Mouse (Mus musculus) left cerebral cortex, adult 6 months (tissue): ENCODE measurements around the gene Haus2. TPM values are rescaled to one million over a fixed set of nuclear protein-coding genes. Genes with fewer than 3 reads are reported as not detected.

Experiments
- long read RNA-seq, 2 experiments: library from polyadenylated mRNA; unstranded; transcript quantifications; one replicate each; pipeline ENCODE4 v2.0.0; 2019 to 2020
- polyA plus RNA-seq: library from polyadenylated mRNA; unstranded; fragments of <200 nt; fragmentation: Nextera tagmentation; gene quantifications from 2 replicates; pipeline ENCODE4 v1.2.3, GENCODE M21; 2021

Haus2 gene
- 12.2 and 12.5 TPM in 2 replicates for polyA plus RNA-seq
- long read RNA-seq, experiment 1, transcript Haus2-201 (5 exons, 1,430 nt), result minor isoform, 6 of 105 reads
- long read RNA-seq, experiment 1, transcript Haus2-203 (6 exons, 3,154 nt), result major isoform, 81 of 105 reads
- long read RNA-seq, experiment 1, partial matches to known transcripts, result 6 of 105 reads
- long read RNA-seq, experiment 1, other reads (novel, unspliced or antisense), result 10 of 105 reads
- long read RNA-seq, experiment 2, transcript Haus2-203 (6 exons, 3,154 nt), result major isoform, 13 of 24 reads
- long read RNA-seq, experiment 2, partial matches to known transcripts, result 2 of 24 reads
- long read RNA-seq, experiment 2, other reads (novel, unspliced or antisense), result 8 of 24 reads

DNA sequence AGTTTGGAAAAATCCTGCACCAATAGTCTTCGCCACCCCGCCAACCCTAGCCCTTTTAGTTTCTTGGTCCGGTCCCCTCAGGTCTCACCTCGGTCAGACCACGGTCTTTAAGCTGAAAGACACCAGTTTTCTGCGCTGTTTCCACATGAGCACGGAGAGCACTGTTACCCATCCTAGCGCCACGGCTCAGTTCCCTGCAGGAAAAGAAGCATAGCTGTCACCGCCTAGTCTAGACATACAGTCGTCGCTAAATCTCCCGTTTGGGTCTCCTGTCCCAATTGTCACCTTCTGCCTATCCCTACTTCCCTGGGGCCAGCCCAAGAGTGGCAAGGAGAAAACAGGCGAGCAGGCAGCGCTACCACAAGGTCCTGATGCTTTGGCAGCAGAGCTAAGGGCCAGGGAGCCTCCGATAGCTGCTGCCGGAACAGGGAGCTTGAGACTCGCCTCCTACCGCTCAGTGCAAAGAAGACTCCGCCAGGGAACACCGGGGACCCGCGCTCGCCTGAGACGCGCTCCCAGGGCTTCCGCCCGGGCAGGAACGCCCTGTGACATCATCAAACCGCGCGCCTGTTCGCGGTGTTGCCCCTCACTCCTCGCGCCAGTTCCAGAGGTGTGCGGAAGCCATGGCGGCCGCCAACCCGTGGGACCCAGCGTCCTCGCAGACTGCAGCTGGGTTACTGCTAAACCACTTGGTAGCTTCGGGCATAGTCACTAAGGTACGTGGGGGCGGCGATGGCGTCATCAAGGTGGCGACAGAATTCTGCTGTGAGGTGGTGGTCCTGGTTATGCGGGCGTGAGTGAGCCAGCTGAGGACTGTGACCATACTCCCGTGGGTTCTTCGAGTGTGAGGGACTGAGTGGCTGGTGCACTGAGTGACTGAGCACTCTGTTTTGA lies at the start of gene Haus2, which contains the start of gene Lrrc57:
Haus2 (plus strand) TSS at position 554 of the 894 bp plus-strand sequence.
Lrrc57 (minus strand) TSS at position 691 of the 894 bp plus-strand sequence.

DNA sequence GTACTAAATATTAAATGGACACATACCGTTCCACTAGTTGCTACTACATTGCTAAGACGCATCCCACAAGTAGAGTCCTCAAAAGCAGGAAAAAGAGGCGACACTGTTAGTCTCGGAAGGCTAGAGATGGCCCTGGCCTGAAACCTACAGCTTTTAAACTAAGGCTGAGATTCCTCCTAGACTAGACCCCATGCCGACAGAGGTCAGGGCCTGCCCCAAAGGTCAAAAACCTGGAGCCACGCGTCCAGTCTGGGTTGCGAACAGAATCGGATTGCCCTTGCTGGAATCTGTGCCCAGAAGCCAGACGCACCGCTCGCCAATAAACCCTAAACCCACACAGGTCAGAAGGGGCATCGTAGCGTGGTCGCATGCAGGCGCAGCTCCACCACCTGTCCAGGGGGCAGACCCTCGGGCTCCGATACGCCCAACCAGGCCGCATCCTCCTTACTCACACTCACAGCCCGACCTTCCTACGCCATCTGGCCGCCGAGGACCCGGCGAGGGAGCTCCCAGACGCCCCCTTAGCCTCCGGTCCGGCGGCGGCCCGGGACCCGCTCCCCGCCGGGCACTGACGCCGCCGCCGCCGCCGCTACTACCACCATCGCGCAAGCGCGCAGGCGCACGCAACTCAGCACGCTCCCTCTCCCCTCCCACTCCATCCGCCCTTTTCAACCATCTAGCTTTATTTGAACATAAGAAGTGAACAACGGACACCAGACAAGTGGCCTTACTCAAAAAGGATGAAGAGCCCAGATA lies 45.8 kb upstream of the Haus2 start, which contains the start of gene Zfp106:
Zfp106 (minus strand) TSS at position 609 of the 756 bp plus-strand sequence.

DNA sequence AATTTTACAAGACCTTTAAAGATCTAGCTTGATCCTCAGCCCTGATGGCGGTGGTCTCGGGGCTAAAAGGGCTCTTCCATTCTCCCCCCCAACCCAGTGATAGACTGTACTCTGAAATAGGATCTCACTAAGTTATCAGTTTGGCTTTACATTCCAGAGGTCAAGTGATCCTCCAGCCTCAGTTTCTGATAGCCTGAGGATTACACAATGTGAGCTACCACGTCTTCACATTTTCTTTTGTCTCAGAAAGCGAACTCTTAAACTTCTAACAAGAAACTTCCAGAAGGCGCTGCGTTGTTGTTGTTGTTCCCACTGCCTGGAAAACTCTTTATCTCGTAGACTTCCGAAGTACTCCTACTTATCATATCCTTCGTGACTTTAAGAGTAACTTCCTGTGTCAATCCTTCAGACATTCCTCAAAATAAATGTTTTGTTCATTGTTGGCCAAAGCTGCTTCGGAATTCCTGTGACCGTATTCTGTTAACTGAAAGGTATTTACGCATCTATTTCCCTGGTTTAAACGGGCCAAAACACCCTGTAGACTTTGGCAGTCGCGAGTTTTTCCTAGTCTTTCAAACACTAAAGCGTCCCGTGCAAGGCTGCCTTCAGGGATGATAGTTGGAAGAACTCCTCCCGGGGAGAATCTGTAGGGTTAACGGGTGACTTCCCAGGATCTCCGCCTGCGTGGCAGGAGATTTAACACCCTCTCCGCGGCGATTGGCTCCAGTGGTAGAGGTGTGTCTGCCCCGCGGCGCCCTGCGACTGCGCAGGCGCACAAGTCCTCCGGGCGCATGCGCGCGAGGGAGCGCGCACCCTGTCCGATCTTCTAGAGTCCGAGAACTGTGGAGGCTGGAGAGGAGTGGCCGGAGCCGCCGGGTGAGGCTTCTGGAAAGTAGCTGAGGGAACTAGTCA lies 42.0 kb upstream of the Haus2 start, which contains the start of gene Snap23:
Snap23 (plus strand) TSS at position 786 of the 912 bp plus-strand sequence.

DNA sequence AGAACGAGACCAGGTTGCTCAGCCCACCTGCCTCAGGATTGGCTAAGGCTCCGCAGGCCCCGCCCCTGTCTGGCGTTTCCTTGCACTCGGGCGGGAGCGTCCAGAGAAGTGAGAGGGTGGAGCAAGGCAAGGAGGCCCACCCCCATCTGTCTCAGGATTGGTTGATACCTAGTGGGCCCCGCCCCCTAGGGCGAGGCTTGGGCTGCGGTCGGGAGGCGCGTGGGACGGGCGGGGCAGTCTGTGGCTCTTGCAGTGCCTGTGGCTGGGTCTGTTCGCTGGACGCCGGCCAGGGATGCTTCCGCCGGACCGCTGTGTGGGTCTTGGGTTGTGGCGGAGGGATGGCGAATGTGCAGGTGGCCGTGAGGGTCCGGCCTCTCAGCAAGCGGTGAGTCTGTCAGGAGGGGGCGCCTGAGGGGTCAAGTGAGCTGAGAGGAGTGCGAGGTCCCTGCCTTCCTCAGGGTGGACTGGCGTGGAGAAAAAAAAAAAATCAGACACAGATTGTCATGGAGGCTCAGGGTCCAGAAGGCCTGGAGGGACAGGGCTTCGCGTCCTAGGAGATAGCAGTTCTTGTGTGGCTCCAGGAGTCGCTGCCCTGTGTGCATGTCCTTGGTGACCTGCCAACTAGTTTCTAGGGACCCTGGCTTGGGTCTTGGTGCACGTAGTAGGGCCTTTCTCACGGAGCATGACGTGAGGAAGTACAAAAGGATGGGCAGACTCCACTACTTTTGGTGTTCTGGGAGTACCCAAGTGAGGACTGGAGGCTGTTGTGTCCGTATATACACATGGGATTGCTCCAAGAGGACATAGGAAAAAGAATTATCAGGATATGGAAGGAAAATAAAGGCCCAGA lies 19.9 kb downstream of the Haus2 start, which contains the start of gene Stard9:
Stard9 (plus strand) TSS at position 236 of the 850 bp plus-strand sequence.

Other genes with a start within 250 kb of the Haus2 start
- gene Ganc, start 205.5 kb upstream of the Haus2 start, polyA plus RNA-seq, result 5.5 and 5.6 TPM in 2 replicates
- 3.5 and 4.7 TPM in 2 replicates for gene Tmem87a, start 205.3 kb upstream of the Haus2 start, polyA plus RNA-seq
- gene Capn3, start 153.4 kb upstream of the Haus2 start, polyA plus RNA-seq, result 3.1 and 4.8 TPM in 2 replicates
- 59.5 and 167 TPM in 2 replicates for gene Zfp106, start 45.5 kb upstream of the Haus2 start, polyA plus RNA-seq
- gene Snap23, start 41.7 kb upstream of the Haus2 start, polyA plus RNA-seq, result 7.5 and 8.4 TPM in 2 replicates
- 49.2 and 65.0 TPM in 2 replicates for gene Lrrc57, start 137 bp downstream of the Haus2 start, polyA plus RNA-seq
- 0.60 and 0.67 TPM in 2 replicates for gene Stard9, start 19.7 kb downstream of the Haus2 start, polyA plus RNA-seq
- gene Cdan1, start 240.7 kb downstream of the Haus2 start, polyA plus RNA-seq, result 0.78 and 1.6 TPM in 2 replicates
- gene Ttbk2, start 241.2 kb downstream of the Haus2 start, polyA plus RNA-seq, result 7.0 and 10.7 TPM in 2 replicates